Mouse (Mus musculus) cerebellum, postnatal 10 days (tissue): Measurements from ENCODE around the gene Zp3r.
"Not testable (repeated sequence)": the region's sequence is repeated elsewhere in the genome, so short reads cannot be mapped to it uniquely, and the experiment has no call there.

Experiments used
- DNase-seq, 2 experiments: peaks; one replicate each; pipeline ENCODE4 v3.0.0; 2021; ENCODE audit warnings: mixed read lengths in 2 of 2

Gene Zp3r

DNA sequence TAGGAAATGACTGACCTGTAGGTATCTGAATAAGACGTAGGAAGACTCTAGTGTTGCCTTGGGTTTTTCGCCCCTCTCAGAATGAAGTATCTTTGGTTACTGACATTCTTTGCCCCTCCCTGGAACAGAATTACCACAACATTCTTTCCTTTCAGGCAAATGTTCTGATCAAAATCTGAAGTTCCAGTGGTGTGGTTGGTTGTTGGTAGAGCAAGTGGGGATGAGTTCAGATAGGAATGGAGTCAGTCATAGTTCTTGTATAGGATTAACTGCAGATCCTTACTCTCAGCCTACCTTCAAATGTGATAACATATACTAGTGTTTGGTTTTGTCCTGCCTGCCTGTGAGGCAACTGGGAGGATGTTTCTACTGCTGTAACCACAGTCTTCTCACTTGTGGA lies at the start of gene Zp3r:
TSS of gene Zp3r (minus strand) at position 101 of the 400 bp plus-strand sequence.
- no peak for DNase-seq

- no peak for DNase-seq
Measured at GRCm38 (mm10) chr1:130678551-130678950, 49.1 kb upstream of the Zp3r start.

DNA sequence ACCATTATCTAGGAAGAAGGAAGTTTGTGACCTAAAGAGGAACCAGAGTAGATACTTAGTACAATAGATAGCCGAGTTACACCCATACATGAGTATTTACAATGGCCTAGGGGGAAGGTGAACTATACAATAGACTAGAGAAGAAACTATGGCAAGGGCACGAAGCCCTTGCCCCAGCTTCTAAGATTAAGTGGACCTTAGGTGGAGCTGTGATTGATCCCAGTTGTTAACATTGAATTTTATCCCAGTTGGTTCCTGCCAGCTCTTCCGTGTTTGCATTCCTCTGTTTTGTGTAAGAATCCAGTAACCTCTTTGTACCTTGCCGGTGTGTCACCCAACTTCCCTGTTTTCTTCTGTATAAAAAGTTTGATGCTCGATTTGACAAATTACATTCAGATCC lies 34.2 kb upstream of the Zp3r start:
- not testable (repeated sequence) for DNase-seq

DNA sequence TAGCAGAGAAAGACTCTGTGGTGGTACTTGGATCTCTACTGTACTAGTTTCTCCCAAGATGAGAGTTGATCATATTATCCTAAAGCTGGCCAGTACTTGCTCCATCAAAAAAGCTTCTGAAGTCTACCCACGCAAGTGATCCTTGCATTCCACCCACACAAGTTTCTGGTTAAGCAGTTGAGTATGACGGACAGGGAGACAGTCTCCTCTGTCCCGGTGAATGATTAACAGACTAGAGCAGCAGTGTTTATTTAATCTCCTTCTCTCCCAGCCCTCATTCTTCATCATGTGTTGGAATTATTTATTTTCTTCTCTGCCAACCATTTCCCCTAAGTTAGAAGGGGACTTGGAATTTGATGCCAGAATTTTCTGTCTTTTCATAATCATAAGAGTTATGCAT lies 32.0 kb upstream of the Zp3r start, which contains the start of gene C4bp:
TSS of gene C4bp (minus strand) at position 179 of the 400 bp plus-strand sequence.
- DNase-seq = no peak

DNA sequence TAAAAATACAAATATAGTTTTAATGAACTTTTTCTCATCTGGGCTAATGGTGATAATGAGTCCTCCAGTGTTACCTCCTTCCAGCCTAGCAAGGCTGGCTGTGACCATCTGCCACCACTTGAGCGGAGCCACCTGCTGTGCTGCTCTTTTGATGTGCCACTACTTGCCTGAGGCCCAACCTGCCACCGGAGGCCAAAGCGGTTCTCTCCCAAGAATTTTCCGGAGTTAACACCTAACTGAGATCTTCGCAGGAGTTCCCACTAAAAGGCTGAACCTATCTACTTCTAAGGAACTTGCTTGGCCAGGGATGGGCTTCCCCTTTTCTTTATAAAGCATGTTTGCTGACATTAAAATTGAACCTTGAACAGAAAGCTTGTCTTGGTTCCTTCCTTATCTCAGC lies 30.2 kb upstream of the Zp3r start:
- peak in 1 of 2 experiments; percentile 6 for DNase-seq

DNA sequence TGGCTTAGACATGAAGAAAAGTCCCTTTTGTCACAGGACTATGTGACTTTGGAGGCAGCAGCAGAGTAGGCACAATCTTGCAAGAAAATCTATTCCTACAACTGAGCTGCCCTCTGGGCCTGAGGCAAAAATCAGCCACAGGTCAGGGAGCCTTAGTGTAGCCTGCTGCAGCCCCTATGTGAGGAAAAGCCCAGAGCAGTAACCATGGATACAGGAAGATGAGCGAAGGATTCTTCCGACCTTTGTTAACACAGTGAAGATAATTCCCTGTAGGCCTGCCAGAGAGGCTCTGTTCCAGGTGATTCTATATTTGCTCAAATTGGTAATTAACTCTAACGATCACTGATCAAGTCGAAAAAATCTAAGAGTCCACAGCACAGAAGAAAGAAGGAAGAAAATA lies 14.7 kb upstream of the Zp3r start:
- peak in 1 of 2 experiments; percentile 1 for DNase-seq

DNA sequence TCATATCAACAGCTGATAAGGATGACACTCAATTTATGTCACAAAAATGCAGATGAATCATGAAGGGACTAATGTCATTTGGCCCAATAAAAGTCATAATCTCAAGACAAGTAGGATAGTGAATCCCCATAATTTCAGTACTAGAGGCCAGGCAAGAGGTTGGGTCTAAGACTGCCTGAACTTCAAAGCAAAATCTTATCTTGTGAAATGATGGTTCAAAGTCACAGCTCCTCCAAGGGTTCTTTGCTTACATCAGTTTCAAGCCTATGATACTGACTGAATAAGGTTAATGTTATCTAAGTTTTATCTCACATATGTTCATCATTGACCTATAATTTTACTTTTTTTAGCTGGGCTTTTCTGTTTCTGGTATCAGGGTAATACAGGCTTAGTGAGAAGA lies 11.5 kb upstream of the Zp3r start:
- no peak for DNase-seq

- DNase-seq = peak; percentile 85 to 87
Measured at GRCm38 (mm10) chr1:130633761-130634410, 4.5 kb upstream of the Zp3r start.

DNA sequence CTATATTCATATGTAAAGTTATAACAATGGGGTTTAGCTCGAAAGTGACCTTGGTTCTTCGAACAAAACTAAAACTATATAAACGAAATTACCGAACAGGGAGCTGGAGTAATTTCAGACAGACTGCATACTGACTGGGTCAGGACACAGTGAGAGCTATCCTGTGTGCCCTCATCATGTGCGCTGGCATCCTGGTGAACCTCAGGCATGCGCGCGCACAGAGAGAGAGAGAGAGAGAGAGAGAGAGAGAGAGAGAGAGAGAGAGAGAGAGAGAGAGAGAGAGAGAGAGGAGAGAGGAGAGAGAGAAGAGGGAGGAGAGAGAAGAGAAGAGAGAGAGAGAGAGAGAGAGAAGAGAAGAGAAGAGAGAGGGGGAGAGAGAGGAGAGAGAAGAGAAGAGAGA lies 3.9 kb upstream of the Zp3r start:
- no peak for DNase-seq

GRCm38 (mm10) chr1:130596291-130596690 lies 33.1 kb downstream of the Zp3r start:
- DNase-seq = no peak

DNA sequence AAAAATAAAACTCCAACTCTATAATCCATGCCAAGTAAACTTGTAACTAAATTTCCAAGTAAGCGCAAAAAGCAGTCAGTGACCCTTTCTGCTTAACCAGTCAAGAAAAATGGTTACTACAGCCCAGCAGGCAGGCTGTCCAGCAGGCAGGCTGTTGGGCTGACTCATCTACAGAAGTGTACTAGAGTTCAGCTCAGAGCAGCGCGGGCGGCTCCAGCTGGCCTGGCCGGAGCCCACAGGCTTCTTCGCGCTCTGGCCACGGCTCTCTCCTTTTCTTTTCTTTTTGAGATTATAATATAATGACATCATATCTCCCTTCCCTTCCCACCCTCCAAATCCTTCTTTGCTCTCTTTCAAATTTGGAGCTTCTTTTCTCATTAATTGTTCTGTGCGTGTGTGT lies 40.8 kb downstream of the Zp3r start:
- DNase-seq = peak; percentile 2 to 5

- DNase-seq = no peak
Measured at GRCm38 (mm10) chr1:130576389-130576788, 53.0 kb downstream of the Zp3r start.

DNA sequence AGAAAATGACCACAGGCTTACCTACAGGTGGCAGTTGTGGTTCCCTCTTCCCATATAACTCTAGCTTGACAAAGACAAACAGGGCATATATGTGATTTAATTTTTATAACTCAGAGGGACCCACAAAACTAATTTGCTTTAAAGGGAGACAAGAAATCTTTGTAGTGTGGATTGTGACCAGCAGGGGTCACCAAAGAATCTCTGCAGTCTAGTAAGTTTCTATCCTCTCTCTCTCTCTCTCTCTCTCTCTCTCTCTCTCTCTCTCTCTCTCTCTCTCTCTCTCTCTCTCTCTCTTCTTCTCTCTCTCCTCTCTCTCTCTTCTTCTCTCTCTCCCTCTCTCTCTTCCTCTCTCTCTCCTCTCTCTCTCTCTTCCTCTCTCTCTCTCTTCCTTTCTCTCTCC lies 53.5 kb downstream of the Zp3r start:
- DNase-seq = peak; percentile 46 to 52

GRCm38 (mm10) chr1:130551407-130552249 lies 77.8 kb downstream of the Zp3r start:
- no peak for DNase-seq

GRCm38 (mm10) chr1:130550242-130551167 lies 78.9 kb downstream of the Zp3r start:
- no peak for DNase-seq

GRCm38 (mm10) chr1:130549698-130550097 lies 79.7 kb downstream of the Zp3r start:
- no peak for DNase-seq

GRCm38 (mm10) chr1:130549160-130549559 lies 80.3 kb downstream of the Zp3r start:
- DNase-seq = peak in 1 of 2 experiments; percentile 22

GRCm38 (mm10) chr1:130547674-130548429 lies 81.6 kb downstream of the Zp3r start:
- peak; percentile 74 to 77 for DNase-seq
